Mouse (Mus musculus): ENCODE measurements around the gene Olfr544. TPM values are rescaled to one million over a fixed set of nuclear protein-coding genes. Genes with fewer than 3 reads are reported as not detected.
"Not testable (repeated sequence)": the region's sequence is repeated elsewhere in the genome, so short reads cannot be mapped to it uniquely, and the experiment has no call there.

The Olfr544 gene
- total RNA-seq (2021): not detected
- long read RNA-seq, experiment 1: 0 reads
- long read RNA-seq, experiment 2: 0 reads

GRCm38 (mm10) chr7:102488161-102488560 lies at the start of gene Olfr544:
Gene Olfr544 (minus strand): TSS chr7:102488313.
- DNase-seq: no peak

- no peak for DNase-seq
These were observed 46.3 kb upstream of the Olfr544 start, which contains the start of gene Olfr547 for GRCm38 (mm10) chr7:102534449-102534848. Gene Olfr547 (plus strand): TSS chr7:102534749.

GRCm38 (mm10) chr7:102529052-102529451 lies 40.9 kb upstream of the Olfr544 start:
- DNase-seq: no peak

GRCm38 (mm10) chr7:102517051-102517335 lies 28.9 kb upstream of the Olfr544 start:
- no peak for DNase-seq

GRCm38 (mm10) chr7:102516261-102517050 lies 28.3 kb upstream of the Olfr544 start:
- no peak for DNase-seq

- DNase-seq: no peak
These were observed 26.0 kb upstream of the Olfr544 start for GRCm38 (mm10) chr7:102514144-102514543.

- DNase-seq: peak; percentile 94
These were observed 24.8 kb upstream of the Olfr544 start for GRCm38 (mm10) chr7:102512814-102513435.

- DNase-seq: no peak
These were observed 23.8 kb upstream of the Olfr544 start for GRCm38 (mm10) chr7:102511927-102512326.

GRCm38 (mm10) chr7:102509726-102510125 lies 21.6 kb upstream of the Olfr544 start:
- no peak for DNase-seq

GRCm38 (mm10) chr7:102508666-102509065 lies 20.6 kb upstream of the Olfr544 start:
- DNase-seq: no peak

GRCm38 (mm10) chr7:102508066-102508465 lies 20.0 kb upstream of the Olfr544 start:
- DNase-seq: no peak

- DNase-seq: peak; percentile 66
These were observed 18.7 kb upstream of the Olfr544 start for GRCm38 (mm10) chr7:102506848-102507247.

- no peak for DNase-seq
These were observed 13.9 kb upstream of the Olfr544 start for GRCm38 (mm10) chr7:102501986-102502385.

- DNase-seq: no peak
These were observed 11.4 kb upstream of the Olfr544 start, which contains the start of gene Olfr545 for GRCm38 (mm10) chr7:102499473-102499872. Gene Olfr545 (minus strand): TSS chr7:102499573.

GRCm38 (mm10) chr7:102494416-102494815 lies 6.3 kb upstream of the Olfr544 start:
- not testable (repeated sequence) for DNase-seq

- no peak for DNase-seq
These were observed 2.0 kb downstream of the Olfr544 start for GRCm38 (mm10) chr7:102486105-102486504.

- not testable (repeated sequence) for DNase-seq
These were observed 3.3 kb downstream of the Olfr544 start for GRCm38 (mm10) chr7:102484766-102485165.

- DNase-seq: no peak
These were observed 4.4 kb downstream of the Olfr544 start for GRCm38 (mm10) chr7:102483665-102484064.

- no peak for DNase-seq
These were observed 6.5 kb downstream of the Olfr544 start, which contains the start of gene Olfr543 for GRCm38 (mm10) chr7:102481579-102481978. Gene Olfr543 (minus strand): TSS chr7:102481679.

GRCm38 (mm10) chr7:102480821-102481220 lies 7.3 kb downstream of the Olfr544 start:
- no peak for DNase-seq

- peak; percentile 21 for DNase-seq
These were observed 8.6 kb downstream of the Olfr544 start for GRCm38 (mm10) chr7:102479368-102480078.

- DNase-seq: no peak
These were observed 9.2 kb downstream of the Olfr544 start for GRCm38 (mm10) chr7:102478926-102479325.

- no peak for DNase-seq
These were observed 9.7 kb downstream of the Olfr544 start for GRCm38 (mm10) chr7:102478425-102478824.
